Mouse (Mus musculus) ES-E14 (cell line): ENCODE data around the gene Msi2. TPM values are rescaled to one million over a fixed set of nuclear protein-coding genes. Genes with fewer than 3 reads are reported as not detected.

Experiments used
- DNase-seq: peaks from one replicate; pipeline ENCODE4 v3.0.0-alpha.2; 2013; ENCODE audit warnings: low read depth, low spot score
- H3K27ac ChIP-seq: 2 replicates; pipeline ENCODE4 v1.5.1; 2012; ENCODE audit warnings: low read depth, mild to moderate bottlenecking, low read length, moderate library complexity, mixed read lengths; ENCODE audit not compliant: poor library complexity, insufficient read depth, severe bottlenecking
- H3K36me3 ChIP-seq: 2 replicates; pipeline ENCODE4 v1.6.1; 2012; ENCODE audit warnings: mild to moderate bottlenecking, low read length, moderate library complexity, mixed read lengths; ENCODE audit not compliant: control insufficient read depth, poor library complexity, insufficient read depth, severe bottlenecking
- H3K4me1 ChIP-seq, 2 experiments: fragments of 150-350 bp in 1 of 2; sonication (generic) in 1 of 2; 2 replicates each; pipeline ENCODE4 v1.6.1; 2012; ENCODE audit warnings: low read length in 2 of 2, mild to moderate bottlenecking in 1 of 2, mixed read lengths in 1 of 2; ENCODE audit not compliant: control insufficient read depth in 2 of 2, insufficient read depth in 2 of 2, poor library complexity in 1 of 2
- H3K4me3 ChIP-seq, 2 experiments: fragments of 150-350 bp in 1 of 2; sonication (generic) in 1 of 2; 2 replicates each; pipeline ENCODE4 v1.5.1; 2012; ENCODE audit warnings: low read length in 2 of 2, low read depth in 1 of 2, mild to moderate bottlenecking in 1 of 2, mixed read lengths in 1 of 2; ENCODE audit not compliant: insufficient read depth in 1 of 2, poor library complexity in 1 of 2, severe bottlenecking in 1 of 2
- H3K9ac ChIP-seq: 2 replicates; pipeline ENCODE4 v1.6.1; 2012; ENCODE audit warnings: low read depth, mild to moderate bottlenecking, low read length, mixed read lengths; ENCODE audit not compliant: poor library complexity, insufficient read depth, severe bottlenecking
- H3K9me3 ChIP-seq: fragments of 150-350 bp; sonication (generic); 2 replicates; pipeline ENCODE4 v1.6.1; 2012; ENCODE audit warnings: low read depth, mild to moderate bottlenecking, low read length; ENCODE audit not compliant: control insufficient read depth, insufficient read depth
- CHD2 ChIP-seq: IDR thresholded peaks from 2 replicates; pipeline ENCODE4 v1.6.1; 2014; ENCODE audit warnings: mild to moderate bottlenecking, low read depth, low read length, inconsistent platforms
- HCFC1 ChIP-seq: IDR thresholded peaks from 2 replicates; pipeline ENCODE4 v1.6.1; 2012; ENCODE audit warnings: low read length, inconsistent platforms, borderline replicate concordance; ENCODE audit not compliant: insufficient read depth
- MAFK ChIP-seq: IDR thresholded peaks from 2 replicates; pipeline ENCODE4 v1.6.1; 2014; ENCODE audit warnings: mild to moderate bottlenecking, low read depth, low read length, inconsistent platforms; ENCODE audit not compliant: insufficient read depth
- ZC3H11A ChIP-seq: IDR thresholded peaks from 2 replicates; pipeline ENCODE4 v1.6.1; 2012; ENCODE audit warnings: low read depth, mild to moderate bottlenecking, inconsistent platforms, low read length, borderline replicate concordance
- ZNF384 ChIP-seq: IDR thresholded peaks from 2 replicates; pipeline ENCODE4 v1.6.1; 2012; ENCODE audit warnings: low read depth, low read length, inconsistent platforms
- in situ Hi-C, 2 experiments: fragments of 600-800 bp; cut with MboI; formaldehyde crosslinking; loops; one replicate each; pipeline ENCODE4 v1.15.1; 2025; ENCODE audit warnings: low sequenced_read_pairs in 2 of 2, inconsistent platforms in 1 of 2; ENCODE audit not compliant: unreplicated experiment in 2 of 2
- total RNA-seq: library from RNA; depleted of rRNA; stranded (reverse); fragments of 300-350 nt; gene quantifications from 2 replicates; pipeline ENCODE4 v1.2.3, GENCODE M21; 2012

Gene Msi2
- total RNA-seq, 1 experiment: 66.4 TPM

GRCm38 (mm10) chr11:88668345-88668744, 50.0 kb downstream of the Msi2 start:
- Histone ChIP-seq H3K9me3 (no peaks in the 10 kb centered on the region; the same call in 1 of the 2 replicates), H3K4me1 (peaks cover 6 to 32% of the 10 kb centered on the region in 2 experiments), H3K4me3 (no peak overlapping the region), H3K27ac (no peak overlapping the region; the same call in 1 of the 2 replicates), H3K36me3 (peaks cover 32% of the 10 kb centered on the region), H3K9ac (no peak overlapping the region; the same call in 1 of the 2 replicates)
- TF ChIP-seq MAFK (no peak), HCFC1 (no peak), ZC3H11A (no peak)
- no peak for DNase-seq
- in situ Hi-C loops: no loop called here

GRCm38 (mm10) chr11:88665799-88666198, 52.5 kb downstream of the Msi2 start:
- no peak overlapping the region for H3K4me3 ChIP-seq
- no peak for DNase-seq
- peaks cover 40% of the 10 kb centered on the region for H3K36me3 ChIP-seq
- no peak overlapping the region for H3K9ac ChIP-seq
- no peaks in the 10 kb centered on the region; the same call in 1 of the 2 replicates for H3K9me3 ChIP-seq
- H3K27ac ChIP-seq: no peak overlapping the region
- no peak for TF ChIP-seq ZC3H11A
- no peak for TF ChIP-seq MAFK
- TF ChIP-seq HCFC1: no peak
- no peak for TF ChIP-seq CHD2
- no peak for TF ChIP-seq ZNF384
- H3K4me1 ChIP-seq: peaks cover 5 to 36% of the 10 kb centered on the region in 2 experiments; a peak in 3 of 4 replicates
- in situ Hi-C loops: no loop called here

GRCm38 (mm10) chr11:88661444-88662180, 56.7 kb downstream of the Msi2 start:
- peaks cover 6 to 24% of the 10 kb centered on the region in 2 experiments; a peak in 3 of 4 replicates for H3K4me1 ChIP-seq
- H3K9me3 ChIP-seq: no peaks in the 10 kb centered on the region; the same call in 1 of the 2 replicates

GRCm38 (mm10) chr11:88660404-88660803, 57.9 kb downstream of the Msi2 start:
- Histone ChIP-seq H3K4me1 (peaks cover 6 to 26% of the 10 kb centered on the region in 2 experiments; a peak in 3 of 4 replicates), H3K36me3 (peaks cover 31% of the 10 kb centered on the region), H3K9ac (no peak overlapping the region), H3K9me3 (no peaks in the 10 kb centered on the region; the same call in 1 of the 2 replicates), H3K27ac (no peak overlapping the region), H3K4me3 (no peak overlapping the region)
- TF ChIP-seq CHD2 (no peak), MAFK (no peak), ZNF384 (no peak), HCFC1 (no peak), ZC3H11A (no peak)
- DNase-seq: no peak
- in situ Hi-C loops: no loop called here

More at GRCm38 (mm10) chr11:88661444-88662180, 56.7 kb downstream of the Msi2 start:
- Histone ChIP-seq H3K27ac (no peak overlapping the region), H3K4me3 (no peak overlapping the region), H3K36me3 (peaks cover 39% of the 10 kb centered on the region), H3K9ac (no peak overlapping the region)
- in situ Hi-C loops: no loop called here
- TF ChIP-seq HCFC1: no peak
- TF ChIP-seq MAFK: no peak
- no peak for TF ChIP-seq ZC3H11A
- TF ChIP-seq CHD2: no peak
- TF ChIP-seq ZNF384: no peak
- DNase-seq: no peak

GRCm38 (mm10) chr11:88658926-88659325, 59.4 kb downstream of the Msi2 start:
- Histone ChIP-seq H3K4me3 (no peak overlapping the region), H3K9me3 (no peaks in the 10 kb centered on the region), H3K36me3 (peaks cover 18% of the 10 kb centered on the region; the same call in 1 of the 2 replicates), H3K9ac (no peak overlapping the region), H3K27ac (no peak overlapping the region), H3K4me1 (peaks cover 6 to 26% of the 10 kb centered on the region in 2 experiments; a peak in 3 of 4 replicates)
- no peak for DNase-seq
- in situ Hi-C loops: no loop called here
- TF ChIP-seq CHD2 (no peak), MAFK (no peak), ZC3H11A (no peak), ZNF384 (no peak), HCFC1 (no peak)
